Mouse (Mus musculus) spleen, postnatal 0 days (tissue): ENCODE results near the gene Ap4m1. TPM values are rescaled to one million over a fixed set of nuclear protein-coding genes. Genes with fewer than 3 reads are reported as not detected.

Experiments used
- microRNA counts: library from miRNA; unstranded; fragments of <30 nt; microRNA quantifications from one replicate; lab custom pipeline; 2015
- polyA plus RNA-seq: library from polyadenylated mRNA; unstranded; fragments of >200 nt; fragmentation: Nextera tagmentation; extraction: Ambion mirVana; gene quantifications from 2 replicates; pipeline ENCODE4 v1.2.1, GENCODE M21; 2015

Gene Ap4m1
- polyA plus RNA-seq = 9.1 and 9.7 TPM in 2 replicates

GRCm38 (mm10) chr5:138171695-138172491, at the start of gene Ap4m1, which contains the start of gene Mcm7:
Ap4m1 (plus strand) TSS chr5:138172002.
Mcm7 (minus strand) TSS chr5:138172422.

GRCm38 (mm10) chr5:138155443-138155976, 16.3 kb upstream of the Ap4m1 start, which contains the start of gene Zfp113:
Zfp113 (minus strand) TSS chr5:138155744.

GRCm38 (mm10) chr5:138160842-138161665, 10.7 kb upstream of the Ap4m1 start, which contains the start of gene Cops6:
Cops6 (plus strand) TSS chr5:138161071.

GRCm38 (mm10) chr5:138186950-138187638, 15.3 kb downstream of the Ap4m1 start, which contains the start of the genes Taf6 and Cnpy4:
Taf6 (minus strand) TSS chr5:138187451.
Cnpy4 (plus strand) TSS chr5:138187485.

GRCm38 (mm10) chr5:138193771-138194727, 22.2 kb downstream of the Ap4m1 start, which contains the start of gene Mblac1:
Mblac1 (plus strand) TSS chr5:138194314.

GRCm38 (mm10) chr5:138225700-138226099, 53.9 kb downstream of the Ap4m1 start, which contains the start of gene Nxpe5:
Nxpe5 (plus strand) TSS chr5:138225898.

MicroRNA genes within 50 kb of the gene (microRNA counts, 519-probe panel; counts per million panel counts)
- microRNA mmu-miR-106b (lab: Ali Mortazavi, UCI) = 7,810 counts per million, percentile 77 among the panel's probes with 10 or more counts
- 9,119 counts per million, percentile 88 among the panel's probes with 10 or more counts for microRNA mmu-miR-25 (lab: Ali Mortazavi, UCI)
- microRNA mmu-miR-93 (lab: Ali Mortazavi, UCI) = 7,854 counts per million, percentile 77 among the panel's probes with 10 or more counts

Other genes with a start within 250 kb of the Ap4m1 start
- 0.04 TPM in 1 of 2 replicates, not detected in the other for gene Gjc3, start 208.9 kb upstream of the Ap4m1 start, polyA plus RNA-seq
- 0.46 TPM in 1 of 2 replicates, not detected in the other for gene Azgp1, start 190.5 kb upstream of the Ap4m1 start, polyA plus RNA-seq
- not detected in 2 replicates for gene Smok3a, start 150.7 kb upstream of the Ap4m1 start, polyA plus RNA-seq
- gene Smok3b, start 150.6 kb upstream of the Ap4m1 start, polyA plus RNA-seq = not detected in 2 replicates
- not detected in 2 replicates for gene Smok3c, start 118.8 kb upstream of the Ap4m1 start, polyA plus RNA-seq
- gene Zkscan1, start 86.9 kb upstream of the Ap4m1 start, polyA plus RNA-seq = 4.9 and 5.4 TPM in 2 replicates
- 14.2 and 17.9 TPM in 2 replicates for gene Zscan21, start 55.1 kb upstream of the Ap4m1 start, polyA plus RNA-seq
- 6.2 and 7.3 TPM in 2 replicates for gene Zfp113, start 16.3 kb upstream of the Ap4m1 start, polyA plus RNA-seq
- gene Cops6, start 10.9 kb upstream of the Ap4m1 start, polyA plus RNA-seq = 124 and 131 TPM in 2 replicates
- 197 and 222 TPM in 2 replicates for gene Mcm7, start 420 bp downstream of the Ap4m1 start, polyA plus RNA-seq
- gene Taf6, start 15.4 kb downstream of the Ap4m1 start, polyA plus RNA-seq = 35.1 and 35.4 TPM in 2 replicates
- 20.0 and 20.2 TPM in 2 replicates for gene Cnpy4, start 15.5 kb downstream of the Ap4m1 start, polyA plus RNA-seq
- gene Mblac1, start 22.3 kb downstream of the Ap4m1 start, polyA plus RNA-seq = 6.0 and 7.3 TPM in 2 replicates
- 1.1 and 1.6 TPM in 2 replicates for gene Nxpe5, start 53.9 kb downstream of the Ap4m1 start, polyA plus RNA-seq
- gene Lamtor4, start 83.5 kb downstream of the Ap4m1 start, polyA plus RNA-seq = 59.8 and 75.8 TPM in 2 replicates
- 8.0 and 8.6 TPM in 2 replicates for gene BC037034, start 92.0 kb downstream of the Ap4m1 start, polyA plus RNA-seq
- gene Gal3st4, start 100.8 kb downstream of the Ap4m1 start, polyA plus RNA-seq = 0.49 and 0.56 TPM in 2 replicates
- gene Gm43720, start 108.0 kb downstream of the Ap4m1 start, polyA plus RNA-seq = not detected in 2 replicates
- gene Gpc2, start 108.0 kb downstream of the Ap4m1 start, polyA plus RNA-seq = 1.5 TPM in 2 replicates
- gene Stag3, start 108.2 kb downstream of the Ap4m1 start, polyA plus RNA-seq = 1.8 and 2.4 TPM in 2 replicates
- 0.52 and 1.0 TPM in 2 replicates for gene Pvrig, start 170.0 kb downstream of the Ap4m1 start, polyA plus RNA-seq